ENCODE assay signal across 18 mouse cellular contexts in the genomic region with DNA sequence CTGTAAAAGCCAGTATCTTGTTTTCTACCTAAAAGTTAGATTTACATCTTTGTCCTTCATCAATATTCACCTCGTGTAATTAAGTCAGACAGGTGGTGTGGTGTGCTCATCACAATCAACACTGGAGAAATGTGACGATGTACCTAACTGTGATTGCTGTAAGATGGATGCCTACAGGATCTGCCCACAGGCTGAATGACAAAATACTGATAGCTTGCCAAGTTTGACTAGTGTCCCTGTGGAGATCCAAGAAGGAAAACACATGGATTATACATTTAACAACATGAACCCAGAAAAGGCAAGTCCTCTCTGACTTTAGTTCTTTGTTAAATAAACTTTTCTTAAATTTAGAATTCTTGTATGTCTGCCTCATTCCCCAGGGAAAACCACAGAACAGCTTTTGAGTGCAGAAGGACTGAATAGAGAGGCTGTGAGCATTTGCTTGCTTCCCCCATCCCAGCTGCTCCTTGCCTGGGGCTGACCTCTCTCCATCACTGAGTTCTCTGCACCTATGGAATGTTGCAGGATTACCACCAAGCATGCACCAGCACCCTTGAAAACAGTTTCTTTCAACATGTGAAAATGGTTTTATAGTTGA.
DNase-seq lines count a peak whose midpoint lies in the region; ATAC-seq and TF ChIP-seq lines count a peak whose summit lies in the region.
"Had no signal": no experiment of that assay in that cellular context is flagged by ENCODE, and none has a peak within 500 bp of the region (broad histone marks: within the 10 kb centered on the region; RNA-seq: fewer than 3 reads in every experiment).

No protein-coding gene starts in this region.

- no peaks in the 10 kb centered on the region for H3K36me3 ChIP-seq in intestine, embryonic 15.5 days
- H3K36me3 ChIP-seq: G1E; limb, embryonic 15.5 days; neural tube, embryonic 13.5 days had no signal

- 71% methylated on average over 2 of the region's 2 CpGs for WGBS in intestine, embryonic 15.5 days

- ATAC-seq in intestine, embryonic 15.5 days: no peak
- ATAC-seq: CD4-positive, CD25-positive, alpha-beta regulatory T cell, adult 4 months had no signal

- no peaks in the 10 kb centered on the region for H3K4me1 ChIP-seq in intestine, embryonic 15.5 days (replicated peaks)
- H3K4me1 ChIP-seq: limb, embryonic 15.5 days; neural tube, embryonic 13.5 days had no signal

- no peak overlapping the region for H3K4me3 ChIP-seq in layer of hippocampus, adult 2 months
- H3K4me3 ChIP-seq in intestine, embryonic 15.5 days (replicated peaks): no peak overlapping the region
- H3K4me3 ChIP-seq: heart, adult 2 months; limb, embryonic 15.5 days; neural tube, embryonic 13.5 days had no signal

- no peaks in the 10 kb centered on the region for H3K9me3 ChIP-seq in intestine, embryonic 15.5 days
- H3K9me3 ChIP-seq: G1E; limb, embryonic 15.5 days; neural tube, embryonic 13.5 days had no signal

- no peak for TF ChIP-seq CTCF in layer of hippocampus, adult 2 months (conservative IDR thresholded peaks at IDR 0.05)

- H3K27me3 ChIP-seq in intestine, embryonic 15.5 days (replicated peaks): no peaks in the 10 kb centered on the region
- H3K27me3 ChIP-seq: limb, embryonic 15.5 days; neural tube, embryonic 13.5 days had no signal

- H3K9ac ChIP-seq in intestine, embryonic 15.5 days: no peak overlapping the region
- H3K9ac ChIP-seq: hindbrain, embryonic 14.5 days; limb, embryonic 15.5 days; neural tube, embryonic 13.5 days had no signal

- H3K27ac ChIP-seq in layer of hippocampus, adult 2 months: peak overlapping the region; percentile 79
- no peak overlapping the region for H3K27ac ChIP-seq in intestine, embryonic 15.5 days
- H3K27ac ChIP-seq: heart, adult 2 months; hindbrain, embryonic 14.5 days; kidney, postnatal 0 days; limb, embryonic 15.5 days; neural tube, embryonic 13.5 days had no signal

- no peak for DNase-seq in layer of hippocampus, adult 2 months (ENCODE audit: low spot score in 2 of 2)
- no peak for DNase-seq in layer of hippocampus, postnatal 36 days
- DNase-seq in lung, postnatal 36 days: peak; percentile 9
- DNase-seq in lung, postnatal 4 days: no peak
- DNase-seq in cerebellum, adult 9-11 months: peak; percentile 64
- peak; percentile 10 for DNase-seq in mesoderm, embryonic 11.5 days (ENCODE audit: low read depth, low spot score)
- DNase-seq: gastrocnemius, postnatal 14 days; heart, adult 2 months; kidney, adult 11 months; right cerebral cortex, postnatal 4 days; thymus, postnatal 36 days had no signal

- H3K4me2 ChIP-seq in intestine, embryonic 15.5 days (replicated peaks): no peak overlapping the region
- H3K4me2 ChIP-seq: hindbrain, embryonic 14.5 days; limb, embryonic 15.5 days; neural tube, embryonic 13.5 days had no signal

Comparison
In these comparisons a context has a peak if more than half of its experiments do, and no peak if none do; other contexts are left out.
1. DNase-seq: peak in lung, postnatal 36 days (single experiment), cerebellum, adult 9-11 months (single experiment) and mesoderm, embryonic 11.5 days (single experiment); none in layer of hippocampus, adult 2 months (0 of 2), layer of hippocampus, postnatal 36 days (0 of 2) and lung, postnatal 4 days (0 of 2).